ENCODE assay signal across 21 mouse cellular contexts in genomic region chr19:47971066-47971465, GRCm38 (mm10). TPM values are rescaled to one million over a fixed set of nuclear protein-coding genes. Genes with fewer than 3 reads are reported as not detected.
"Had no signal": no experiment of that assay in that cellular context is flagged by ENCODE, and none has a peak within 500 bp of the region (broad histone marks: within the 10 kb centered on the region; RNA-seq: fewer than 3 reads in every experiment).

No protein-coding gene starts in this region.

- H3K27ac ChIP-seq: intestine, embryonic 15.5 days; kidney, postnatal 0 days; left cerebral cortex, adult 2 months; limb, embryonic 12.5 days; limb, embryonic 15.5 days; liver, embryonic 14.5 days; macrophage; midbrain, embryonic 12.5 days had no signal

- H3K9ac ChIP-seq: intestine, embryonic 15.5 days; limb, embryonic 12.5 days; limb, embryonic 15.5 days; liver, embryonic 14.5 days; liver, postnatal 0 days; lung, embryonic 14.5 days; midbrain, embryonic 12.5 days had no signal

- H3K4me2 ChIP-seq: intestine, embryonic 15.5 days; limb, embryonic 12.5 days; limb, embryonic 15.5 days; liver, embryonic 11.5 days; lung, embryonic 14.5 days; midbrain, embryonic 12.5 days had no signal

- DNase-seq: layer of hippocampus, postnatal 36 days; left cerebral cortex, postnatal 4 days; liver, postnatal 0 days; lung, embryonic 14.5 days; thymus, adult 18-20 months; thymus, postnatal 36 days had no signal

- H3K36me3 ChIP-seq: intestine, embryonic 15.5 days; limb, embryonic 12.5 days; limb, embryonic 15.5 days; midbrain, embryonic 12.5 days had no signal

- H3K4me1 ChIP-seq: intestine, embryonic 15.5 days; limb, embryonic 15.5 days had no signal

- H3K4me3 ChIP-seq: intestine, embryonic 15.5 days; left cerebral cortex, adult 2 months; limb, embryonic 12.5 days; limb, embryonic 15.5 days; midbrain, embryonic 12.5 days had no signal

- H3K27me3 ChIP-seq: intestine, embryonic 15.5 days had no signal

- H3K9me3 ChIP-seq: intestine, embryonic 15.5 days; limb, embryonic 12.5 days; limb, embryonic 15.5 days; midbrain, embryonic 12.5 days had no signal

- ATAC-seq: intestine, embryonic 15.5 days; liver, postnatal 0 days; lung, postnatal 0 days; midbrain, embryonic 16.5 days had no signal

RNA-seq across cellular contexts. Expression of gene Cfap58, which starts 33.6 kb away (rescaled TPM):
- total RNA-seq: megakaryocyte, adult 5-6 weeks had no signal
- polyA plus RNA-seq: intestine, embryonic 15.5 days; kidney, postnatal 0 days; limb, embryonic 15.5 days; liver, embryonic 14.5 days; liver, postnatal 0 days; lung, embryonic 14.5 days; macrophage; small intestine, adult 2 months; spleen, adult 2 months; urinary bladder, adult 2 months had no signal

RNA-seq across cellular contexts. Expression of gene Cfap43, which starts 52.0 kb away (rescaled TPM):
- polyA plus RNA-seq: small intestine, adult 2 months; spleen, adult 2 months had no signal
